Mouse (Mus musculus): ENCODE data around the gene Atxn7l3.

The Atxn7l3 gene

GRCm38 (mm10) chr11:102263211-102263610, 33.2 kb downstream of the Atxn7l3 start:
- no peak for DNase-seq (ENCODE audit: low spot score in 2 of 2)

- DNase-seq (ENCODE audit: low spot score in 2 of 2) = no peak
These were observed 37.9 kb downstream of the Atxn7l3 start for GRCm38 (mm10) chr11:102258521-102258920.

- DNase-seq (ENCODE audit: low spot score in 2 of 2) = no peak
These were observed 38.3 kb downstream of the Atxn7l3 start for GRCm38 (mm10) chr11:102258095-102258494.

GRCm38 (mm10) chr11:102257514-102257913, 38.9 kb downstream of the Atxn7l3 start:
- peak in 1 of 2 experiments; percentile 36 for DNase-seq (ENCODE audit: low spot score in 2 of 2)

- no peak for DNase-seq (ENCODE audit: low spot score in 2 of 2)
These were observed 46.9 kb downstream of the Atxn7l3 start for GRCm38 (mm10) chr11:102249351-102250090.

- peak; percentile 92 to 96 for DNase-seq (ENCODE audit: low spot score in 2 of 2)
These were observed 47.7 kb downstream of the Atxn7l3 start, which contains the start of gene BC030867 for GRCm38 (mm10) chr11:102248630-102249230. TSS of gene BC030867 (plus strand) at chr11:102248882.

GRCm38 (mm10) chr11:102246871-102247270, 49.6 kb downstream of the Atxn7l3 start:
- DNase-seq (ENCODE audit: low spot score in 2 of 2) = no peak

- no peak for DNase-seq (ENCODE audit: low spot score in 2 of 2)
These were observed 50.2 kb downstream of the Atxn7l3 start for GRCm38 (mm10) chr11:102246273-102246635.

- DNase-seq (ENCODE audit: low spot score in 2 of 2) = no peak
These were observed 50.7 kb downstream of the Atxn7l3 start for GRCm38 (mm10) chr11:102245581-102246272.

GRCm38 (mm10) chr11:102244926-102245449, 51.4 kb downstream of the Atxn7l3 start:
- peak; percentile 51 to 52 for DNase-seq (ENCODE audit: low spot score in 2 of 2)

GRCm38 (mm10) chr11:102241874-102242273, 54.6 kb downstream of the Atxn7l3 start:
- no peak for DNase-seq (ENCODE audit: low spot score in 2 of 2)

GRCm38 (mm10) chr11:102241246-102241645, 55.2 kb downstream of the Atxn7l3 start:
- DNase-seq (ENCODE audit: low spot score in 2 of 2) = no peak

GRCm38 (mm10) chr11:102240636-102241035, 55.8 kb downstream of the Atxn7l3 start:
- DNase-seq (ENCODE audit: low spot score in 2 of 2) = no peak
